Mouse (Mus musculus): Measurements from ENCODE around the gene Hist1h2aa.

GRCm38 (mm10) chr13:23906906-23907305, 27.4 kb upstream of the Hist1h2aa start:
- TF ChIP-seq CTCF (IDR thresholded peaks at IDR 0.05; ENCODE audit: low read depth) (no peak), EP300 (IDR thresholded peaks at IDR 0.05; ENCODE audit: low read depth) (no peak)

Measured in liver, postnatal 0 days (tissue).